ENCODE assay signal across 9 mouse cellular contexts in the genomic region with DNA sequence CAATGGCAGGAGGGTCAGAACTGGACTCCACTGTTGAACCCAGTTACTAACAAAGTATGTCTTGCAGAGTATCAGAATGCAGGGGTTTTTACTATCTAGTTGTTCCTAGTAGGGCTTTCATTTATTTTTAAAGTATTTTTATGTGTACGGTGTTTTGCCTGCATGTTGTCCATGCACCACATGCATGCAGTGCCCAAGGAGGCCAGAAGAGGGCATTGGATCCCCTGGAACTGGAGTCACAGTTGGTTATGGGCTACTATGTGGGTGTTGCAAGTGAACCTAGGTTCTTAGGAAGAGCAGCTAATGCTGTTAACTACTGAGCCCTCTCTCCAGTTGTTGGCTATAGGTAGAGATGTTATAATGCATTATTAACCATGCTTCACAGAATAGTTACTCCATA. TPM values are rescaled to one million over a fixed set of nuclear protein-coding genes. Genes with fewer than 3 reads are reported as not detected.
A peak's percentile ranks its signal among the peaks of the same experiment; 100 is the strongest.
DNase-seq lines count a peak whose midpoint lies in the region; ATAC-seq and TF ChIP-seq lines count a peak whose summit lies in the region.
"Had no signal": no experiment of that assay in that cellular context is flagged by ENCODE, and none has a peak within 500 bp of the region (broad histone marks: within the 10 kb centered on the region; RNA-seq: fewer than 3 reads in every experiment).

No protein-coding gene starts in this region.

- no peaks in the 10 kb centered on the region for H3K9me3 ChIP-seq in intestine, embryonic 14.5 days (ENCODE audit: control insufficient read depth, low read length)
- no peaks in the 10 kb centered on the region for H3K9me3 ChIP-seq in intestine, embryonic 16.5 days (ENCODE audit: control insufficient read depth, low read length)

- no peak overlapping the region for H3K9ac ChIP-seq in intestine, embryonic 14.5 days (ENCODE audit: low read length)
- no peak overlapping the region for H3K9ac ChIP-seq in intestine, embryonic 16.5 days (ENCODE audit: low read depth, low read length)

- H3K4me1 ChIP-seq in intestine, embryonic 14.5 days (replicated peaks; ENCODE audit: control insufficient read depth, insufficient read depth, low read length), result no peaks in the 10 kb centered on the region
- H3K4me1 ChIP-seq in intestine, embryonic 16.5 days (ENCODE audit: control insufficient read depth, insufficient read depth, low read length), result no peaks in the 10 kb centered on the region
- no peaks in the 10 kb centered on the region for H3K4me1 ChIP-seq in cortical plate, adult 2 months (ENCODE audit: control insufficient read depth, insufficient read depth, low read length)

- H3K4me3 ChIP-seq in intestine, embryonic 14.5 days (ENCODE audit: low read depth, low read length), result no peak overlapping the region
- no peak overlapping the region for H3K4me3 ChIP-seq in intestine, embryonic 16.5 days (ENCODE audit: low read length)
- no peak overlapping the region for H3K4me3 ChIP-seq in cortical plate, adult 2 months (ENCODE audit: insufficient read depth, low read length)

- no peaks in the 10 kb centered on the region for H3K36me3 ChIP-seq in intestine, embryonic 14.5 days (ENCODE audit: control insufficient read depth, insufficient read depth, low read length)
- H3K36me3 ChIP-seq in intestine, embryonic 16.5 days (ENCODE audit: control insufficient read depth, insufficient read depth, low read length), result no peaks in the 10 kb centered on the region

- DNase-seq in intestine, embryonic 14.5 days (ENCODE audit: low spot score), result peak; percentile 67
- peak; percentile 84 for DNase-seq in CD4-positive, CD25-positive, alpha-beta regulatory T cell, adult 2 months (ENCODE audit: low read depth, low spot score)
- peak; percentile 45 for DNase-seq in R1 (ENCODE audit: low read depth, low spot score)
- peak; percentile 50 for DNase-seq in kidney, postnatal 14 days
- peak; percentile 45 for DNase-seq in naive thymus-derived CD4-positive, alpha-beta T cell, adult 2 months (ENCODE audit: low read depth)
- DNase-seq in Muller cell, postnatal 12 days (ENCODE audit: inconsistent ontology term), result no peak

- TF ChIP-seq POLR2A in cortical plate, adult 2 months (IDR thresholded peaks at IDR 0.05; ENCODE audit: extremely low read depth, insufficient read depth, low read length), result no peak

- H3K4me2 ChIP-seq in intestine, embryonic 14.5 days (ENCODE audit: low read length), result no peak overlapping the region
- H3K4me2 ChIP-seq in intestine, embryonic 16.5 days (ENCODE audit: low read depth, low read length), result no peak overlapping the region

- peak; percentile 67 for TF ChIP-seq CTCF in cortical plate, adult 2 months (IDR thresholded peaks at IDR 0.05; ENCODE audit: extremely low read depth, insufficient read depth, low read length)

- no peaks in the 10 kb centered on the region for H3K27me3 ChIP-seq in intestine, embryonic 14.5 days (replicated peaks; ENCODE audit: control insufficient read depth, insufficient read depth, low read length)
- H3K27me3 ChIP-seq in intestine, embryonic 16.5 days (replicated peaks; ENCODE audit: control insufficient read depth, insufficient read depth, low read length), result no peaks in the 10 kb centered on the region

- 91% methylated on average over 1 of the region's 1 CpGs for WGBS in intestine, embryonic 14.5 days
- 60% methylated on average over 1 of the region's 1 CpGs for WGBS in intestine, embryonic 16.5 days

- no peak for ATAC-seq in intestine, embryonic 14.5 days (replicated peaks; ENCODE audit: low FRiP score, low TSS enrichment, low read depth)
- no peak for ATAC-seq in intestine, embryonic 16.5 days

- H3K27ac ChIP-seq in intestine, embryonic 14.5 days (ENCODE audit: low read depth), result no peak overlapping the region
- H3K27ac ChIP-seq in intestine, embryonic 16.5 days (ENCODE audit: low read length), result no peak overlapping the region
- no peak overlapping the region for H3K27ac ChIP-seq in cortical plate, adult 2 months (ENCODE audit: insufficient read depth, low read length)

RNA-seq across cellular contexts. Expression of gene Lcn5, which starts 5.8 kb away (rescaled TPM):
- polyA plus RNA-seq in intestine, embryonic 14.5 days (2014; fragmentation: Nextera tagmentation; extraction: Ambion mirVana), result not detected in 2 replicates
- polyA plus RNA-seq in intestine, embryonic 16.5 days (2015; fragmentation: Nextera tagmentation; extraction: Ambion mirVana), result not detected in 2 replicates
- not detected in 2 replicates for polyA plus RNA-seq in cortical plate, adult 2 months (2012; rRNA removed)
- polyA plus RNA-seq: limb, embryonic 14.5 days had no signal

RNA-seq across cellular contexts. Expression of gene Lcn8, which starts 10.6 kb away (rescaled TPM):
- polyA plus RNA-seq in intestine, embryonic 14.5 days (2014; fragmentation: Nextera tagmentation; extraction: Ambion mirVana), result not detected in 2 replicates
- not detected in 2 replicates for polyA plus RNA-seq in intestine, embryonic 16.5 days (2015; fragmentation: Nextera tagmentation; extraction: Ambion mirVana)
- polyA plus RNA-seq in cortical plate, adult 2 months (2012; rRNA removed), result not detected in 2 replicates

RNA-seq across cellular contexts. Expression of gene Lcn6, which starts 13.1 kb away (rescaled TPM):
- not detected in 2 replicates for polyA plus RNA-seq in intestine, embryonic 14.5 days (2014; fragmentation: Nextera tagmentation; extraction: Ambion mirVana)
- polyA plus RNA-seq in intestine, embryonic 16.5 days (2015; fragmentation: Nextera tagmentation; extraction: Ambion mirVana), result not detected in 2 replicates
- not detected in 2 replicates for polyA plus RNA-seq in cortical plate, adult 2 months (2012; rRNA removed)
- polyA plus RNA-seq: limb, embryonic 14.5 days had no signal

RNA-seq across cellular contexts. Expression of gene Lcn10, which starts 19.0 kb away (rescaled TPM):
- not detected in 2 replicates for polyA plus RNA-seq in intestine, embryonic 14.5 days (2014; fragmentation: Nextera tagmentation; extraction: Ambion mirVana)
- polyA plus RNA-seq in intestine, embryonic 16.5 days (2015; fragmentation: Nextera tagmentation; extraction: Ambion mirVana), result not detected in 2 replicates
- polyA plus RNA-seq in cortical plate, adult 2 months (2012; rRNA removed), result not detected in 2 replicates
- polyA plus RNA-seq: limb, embryonic 14.5 days had no signal

RNA-seq across cellular contexts. Expression of gene Fcna, which starts 35.7 kb away (rescaled TPM):
- 1.5 and 1.6 TPM in 2 replicates for polyA plus RNA-seq in intestine, embryonic 14.5 days (2014; fragmentation: Nextera tagmentation; extraction: Ambion mirVana)
- polyA plus RNA-seq in intestine, embryonic 16.5 days (2015; fragmentation: Nextera tagmentation; extraction: Ambion mirVana), result 6.6 and 7.1 TPM in 2 replicates
- polyA plus RNA-seq in cortical plate, adult 2 months (2012; rRNA removed), result 0.30 and 0.33 TPM in 2 replicates
